Mouse (Mus musculus) MEL (cell line): Measurements from ENCODE around the gene Ttf2. TPM values are rescaled to one million over a fixed set of nuclear protein-coding genes. Genes with fewer than 3 reads are reported as not detected.

ENCODE experiments used
- DNase-seq: peaks from one replicate; pipeline ENCODE4 v3.0.0; 2011; ENCODE audit warnings: low read depth, low spot score
- H3K27ac ChIP-seq: 2 replicates; pipeline ENCODE4 v1.5.1; 2012; ENCODE audit warnings: low read depth, mild to moderate bottlenecking, control low read depth, low read length, moderate library complexity; ENCODE audit not compliant: control insufficient read depth
- H3K27me3 ChIP-seq, 2 experiments: fragments of 150-350 bp in 1 of 2; sonication (generic) in 1 of 2; 2 replicates each; pipeline ENCODE4 v1.6.1; 2012; ENCODE audit warnings: low read length in 2 of 2, mild to moderate bottlenecking in 2 of 2, improper control_type of control experiment in 1 of 2, moderate library complexity in 1 of 2; ENCODE audit not compliant: insufficient read depth in 2 of 2, control insufficient read depth in 1 of 2
- H3K36me3 ChIP-seq, 2 experiments: 2 replicates each; pipeline ENCODE4 v1.6.1; 2012 to 2014; ENCODE audit warnings: low read length in 2 of 2, improper control_type of control experiment in 1 of 2, inconsistent platforms in 1 of 2, mild to moderate bottlenecking in 1 of 2; ENCODE audit not compliant: insufficient read depth in 2 of 2, control insufficient read depth in 1 of 2
- H3K4me1 ChIP-seq, 2 experiments: fragments of 150-350 bp in 1 of 2; sonication (generic) in 1 of 2; 2 replicates each; pipeline ENCODE4 v1.6.1; 2012; ENCODE audit warnings: low read length in 2 of 2, improper control_type of control experiment in 1 of 2, mild to moderate bottlenecking in 1 of 2; ENCODE audit not compliant: insufficient read depth in 2 of 2, control insufficient read depth in 1 of 2
- H3K4me3 ChIP-seq, 2 experiments: fragments of 150-350 bp in 1 of 2; sonication (generic) in 1 of 2; 2 replicates each; pipeline ENCODE4 v1.5.1; 2012; ENCODE audit warnings: low read depth in 2 of 2, low read length in 2 of 2, mild to moderate bottlenecking in 2 of 2, moderate library complexity in 2 of 2, control low read depth in 1 of 2, improper control_type of control experiment in 1 of 2; ENCODE audit not compliant: control insufficient read depth in 1 of 2, insufficient read depth in 1 of 2
- H3K79me2 ChIP-seq: 2 replicates; pipeline ENCODE4 v1.6.1; 2012; ENCODE audit warnings: mild to moderate bottlenecking, low read length, moderate library complexity; ENCODE audit not compliant: control insufficient read depth, poor library complexity, insufficient read depth
- H3K9ac ChIP-seq: 2 replicates; pipeline ENCODE4 v1.6.1; 2012; ENCODE audit warnings: low read depth, mild to moderate bottlenecking, control low read depth, low read length, moderate library complexity; ENCODE audit not compliant: control insufficient read depth, poor library complexity, severe bottlenecking
- H3K9me3 ChIP-seq: fragments of 150-350 bp; sonication (generic); replicated peaks from 2 replicates; pipeline ENCODE4 v1.6.1; 2012; ENCODE audit warnings: mild to moderate bottlenecking, low read length, improper control_type of control experiment, moderate library complexity; ENCODE audit not compliant: insufficient read depth
- CHD1 ChIP-seq: IDR thresholded peaks from 2 replicates; pipeline ENCODE4 v1.6.1; 2012; ENCODE audit warnings: low read depth, mild to moderate bottlenecking, inconsistent platforms, low read length, improper control_type of control experiment
- CTCF ChIP-seq, 3 experiments: IDR thresholded peaks in 2 of 3; conservative IDR thresholded peaks in 1 of 3; 2 replicates each; pipeline ENCODE4 v1.5.1; 2011 to 2012; ENCODE audit warnings: low read length in 3 of 3, low read depth in 2 of 3, mild to moderate bottlenecking in 2 of 3, improper control_type of control experiment in 1 of 3, inconsistent platforms in 1 of 3, mixed read lengths in 1 of 3, moderate library complexity in 1 of 3; ENCODE audit not compliant: control insufficient read depth in 1 of 3, insufficient read depth in 1 of 3, poor library complexity in 1 of 3, severe bottlenecking in 1 of 3
- E2F4 ChIP-seq: IDR thresholded peaks from 2 replicates; pipeline ENCODE4 v1.6.1; 2011; ENCODE audit warnings: low read depth, low read length, improper control_type of control experiment, borderline replicate concordance
- EP300 ChIP-seq, 2 experiments: IDR thresholded peaks; 2 replicates each; pipeline ENCODE4 v1.6.1; 2011; ENCODE audit warnings: improper control_type of control experiment in 2 of 2, low read length in 2 of 2, low read depth in 1 of 2, mild to moderate bottlenecking in 1 of 2
- ETS1 ChIP-seq: IDR thresholded peaks from 2 replicates; pipeline ENCODE4 v1.6.1; 2012; ENCODE audit warnings: low read depth, mild to moderate bottlenecking, inconsistent platforms, low read length, improper control_type of control experiment, moderate library complexity
- GATA1 ChIP-seq: IDR thresholded peaks from 2 replicates; pipeline ENCODE4 v1.6.1; 2011; ENCODE audit warnings: low read depth, low read length, improper control_type of control experiment
- HCFC1 ChIP-seq: IDR thresholded peaks from 2 replicates; pipeline ENCODE4 v1.6.1; 2012; ENCODE audit warnings: low read depth, mild to moderate bottlenecking, inconsistent platforms, low read length, improper control_type of control experiment, moderate library complexity
- MAZ ChIP-seq: IDR thresholded peaks from 2 replicates; pipeline ENCODE4 v1.6.1; 2012; ENCODE audit warnings: low read depth, mild to moderate bottlenecking, inconsistent platforms, low read length, improper control_type of control experiment
- MEF2A ChIP-seq: IDR thresholded peaks from 2 replicates; pipeline ENCODE4 v1.6.1; 2014; ENCODE audit warnings: low read depth, mild to moderate bottlenecking, inconsistent platforms, low read length, improper control_type of control experiment; ENCODE audit not compliant: poor library complexity, insufficient replicate concordance, severe bottlenecking; ENCODE audit errors: extremely low read depth
- MYC ChIP-seq: IDR thresholded peaks from 2 replicates; pipeline ENCODE4 v1.6.1; 2011; ENCODE audit warnings: low read depth, mild to moderate bottlenecking, low read length, improper control_type of control experiment, moderate library complexity
- NRF1 ChIP-seq: IDR thresholded peaks from 2 replicates; pipeline ENCODE4 v1.6.1; 2014; ENCODE audit warnings: low read depth, mild to moderate bottlenecking, inconsistent platforms, low read length, improper control_type of control experiment, moderate library complexity; ENCODE audit not compliant: poor library complexity, insufficient read depth, severe bottlenecking
- POLR2A ChIP-seq, 2 experiments: IDR thresholded peaks; 2 replicates each; pipeline ENCODE4 v1.6.1; 2011 to 2012; ENCODE audit warnings: low read length in 2 of 2, mild to moderate bottlenecking in 2 of 2, control low read depth in 1 of 2, improper control_type of control experiment in 1 of 2, low read depth in 1 of 2, moderate library complexity in 1 of 2; ENCODE audit not compliant: control insufficient read depth in 1 of 2, insufficient read depth in 1 of 2, poor library complexity in 1 of 2
- POLR2AphosphoS2 ChIP-seq: IDR thresholded peaks from 2 replicates; pipeline ENCODE4 v1.6.1; 2011; ENCODE audit warnings: low read length, improper control_type of control experiment
- RCOR1 ChIP-seq: IDR thresholded peaks from 2 replicates; pipeline ENCODE4 v1.6.1; 2012; ENCODE audit warnings: low read depth, mild to moderate bottlenecking, inconsistent platforms, low read length, improper control_type of control experiment
- TBP ChIP-seq: IDR thresholded peaks from 2 replicates; pipeline ENCODE4 v1.8.0; 2011; ENCODE audit warnings: low read depth, low read length, improper control_type of control experiment
- polyA plus RNA-seq, 2 experiments: library from polyadenylated mRNA; stranded (reverse) in 1 of 2; unstranded in 1 of 2; fragments of >175 nt in 1 of 2; fragments of >200 nt in 1 of 2; gene quantifications; 2 replicates each; pipeline versions ENCODE4 v1.2.1 to v1.2.4; 2012; ENCODE audit warnings: low replicate concordance in 2 of 2, low read depth in 1 of 2; ENCODE audit not compliant: insufficient read length in 2 of 2, insufficient read depth in 1 of 2, missing spikeins in 1 of 2
- total RNA-seq: library from RNA; depleted of rRNA; stranded (reverse); fragments of 300-350 nt; gene quantifications from 2 replicates; pipeline ENCODE4 v1.2.3, GENCODE M21; 2012

Gene Ttf2
- total and polyA plus RNA-seq, 3 experiments = 27.7 to 34.4 TPM; not detected in 1

DNA sequence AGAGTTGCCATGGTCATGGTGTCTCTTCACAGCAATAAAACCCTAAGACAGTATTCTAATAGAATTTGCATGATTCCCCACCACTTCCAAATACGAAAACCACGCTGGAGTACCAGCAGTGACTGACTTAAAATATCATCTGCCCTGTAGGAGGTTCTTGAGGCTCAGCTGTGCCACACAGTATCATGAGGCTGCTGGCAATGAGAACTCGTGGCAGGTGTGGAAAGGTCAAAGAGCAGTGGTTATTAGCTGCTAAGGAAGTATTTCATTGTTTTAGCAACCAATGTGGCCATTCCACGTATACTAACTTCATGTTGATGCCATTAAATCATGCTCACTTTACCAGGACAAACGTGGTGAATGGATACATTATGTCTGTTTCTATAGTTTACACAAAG is 41.7 kb upstream of the Ttf2 start:
- Histone ChIP-seq H3K79me2 (no peaks in the 10 kb centered on the region), H3K27ac (no peak overlapping the region), H3K9ac (no peak overlapping the region), H3K9me3 (no peaks in the 10 kb centered on the region), H3K27me3 (no peaks in the 10 kb centered on the region), H3K4me3 (no peak overlapping the region), H3K4me1 (peaks cover 0 to 5% of the 10 kb centered on the region in 2 experiments; a peak in 1 of 4 replicates), H3K36me3 (peaks cover 0 to 6% of the 10 kb centered on the region in 2 experiments; a peak in 2 of 4 replicates)
- no peak for DNase-seq
- TF ChIP-seq MAZ (no peak), ETS1 (no peak), HCFC1 (no peak)

DNA sequence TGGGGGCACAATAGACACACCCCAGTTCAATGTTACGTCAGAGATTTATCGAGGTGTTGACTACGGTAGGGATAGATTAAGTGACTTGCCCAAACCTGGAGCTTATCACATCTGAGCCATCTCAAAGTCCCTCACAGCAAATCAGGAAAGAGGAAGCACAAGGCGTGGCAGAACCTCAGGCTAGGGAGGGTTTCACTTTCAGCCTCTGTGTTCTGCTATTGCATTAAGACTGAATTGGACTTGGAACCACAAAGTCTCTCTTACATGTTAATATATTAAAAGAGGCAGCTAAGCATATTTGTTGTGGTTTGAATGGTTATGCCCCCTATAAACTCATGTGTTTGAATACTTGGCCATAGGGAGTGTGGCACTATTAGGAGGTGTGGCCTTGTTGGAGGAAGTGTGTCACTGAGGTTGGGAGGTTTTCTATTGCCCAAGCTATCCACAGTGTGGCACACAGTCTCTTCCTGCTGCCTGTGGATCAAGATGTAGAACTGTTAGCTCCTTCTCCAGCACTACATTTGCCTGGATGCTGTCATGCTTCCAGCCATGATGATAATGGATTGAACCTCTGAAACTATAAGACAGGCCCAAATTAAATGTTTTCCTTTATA is 41.2 kb upstream of the Ttf2 start:
- Histone ChIP-seq H3K4me3 (peak overlapping the region; percentile 19 to 55; a peak in 3 of 4 replicates), H3K79me2 (no peaks in the 10 kb centered on the region), H3K4me1 (peaks cover 0 to 5% of the 10 kb centered on the region in 2 experiments; a peak in 1 of 4 replicates), H3K27me3 (no peaks in the 10 kb centered on the region), H3K27ac (no peak overlapping the region), H3K36me3 (peaks cover 0 to 6% of the 10 kb centered on the region in 2 experiments; a peak in 2 of 4 replicates), H3K9ac (no peak overlapping the region), H3K9me3 (no peaks in the 10 kb centered on the region)
- TF ChIP-seq TBP = no peak
- 0 out of 4 replicates have a peak, but pooled peaks of 1 of the 2 experiments have one; percentile 9 for TF ChIP-seq EP300 (IDR thresholded peaks at IDR 0.05; ENCODE audit: low read depth in 1 of 2, low read length in 2 of 2)
- TF ChIP-seq MYC = no peak
- no peak for TF ChIP-seq E2F4
- TF ChIP-seq POLR2A (IDR thresholded peaks at IDR 0.05; ENCODE audit: control insufficient read depth in 1 of 2, insufficient read depth in 1 of 2, low read depth in 1 of 2, low read length in 2 of 2, poor library complexity in 1 of 2) = no peak
- TF ChIP-seq NRF1 = no peak
- TF ChIP-seq CHD1 = no peak
- peak; percentile 49; the same call in 1 of the 2 replicates for TF ChIP-seq GATA1
- TF ChIP-seq RCOR1 = no peak
- no peak for TF ChIP-seq CTCF (IDR thresholded peaks at IDR 0.05 in 2 of 3, conservative IDR thresholded peaks at IDR 0.05 in 1 of 3; ENCODE audit: control insufficient read depth in 1 of 3, insufficient read depth in 1 of 3, low read depth in 2 of 3, low read length in 3 of 3, poor library complexity in 1 of 3, severe bottlenecking in 1 of 3)
- TF ChIP-seq MEF2A = no peak
- TF ChIP-seq POLR2AphosphoS2 = no peak
- DNase-seq = peak; percentile 42
